Mouse (Mus musculus): ENCODE results near the gene Ankrd9.

- TF ChIP-seq POLR2A (IDR thresholded peaks at IDR 0.05; ENCODE audit: low read depth, low read length) (no peak), CTCF (IDR thresholded peaks at IDR 0.05; ENCODE audit: extremely low read depth, insufficient read depth, insufficient read length, insufficient replicate concordance) (no peak)
These were observed 41.3 kb downstream of the Ankrd9 start for GRCm38 (mm10) chr12:110937496-110937895.

All from spleen, adult 2 months (tissue).